Mouse (Mus musculus): ENCODE measurements at regions not wholly inside any gene's neighbourhood (a gene's known extent, or its start where the extent isn't known, plus 50 kb on each side); places are given as distances from the start of the nearest gene placed in this dataset.
A peak's percentile ranks its signal among the peaks of the same experiment; 100 is the strongest.
"Not testable (repeated sequence)": the region's sequence is repeated elsewhere in the genome, so short reads cannot be mapped to it uniquely, and the experiment has no call there.

- peak in 1 of 2 experiments; percentile 5 for DNase-seq (ENCODE audit: low spot score in 2 of 2)
Measured at GRCm38 (mm10) chr16:65629186-65629585, 66.7 kb upstream of the Chmp2b start.

DNA sequence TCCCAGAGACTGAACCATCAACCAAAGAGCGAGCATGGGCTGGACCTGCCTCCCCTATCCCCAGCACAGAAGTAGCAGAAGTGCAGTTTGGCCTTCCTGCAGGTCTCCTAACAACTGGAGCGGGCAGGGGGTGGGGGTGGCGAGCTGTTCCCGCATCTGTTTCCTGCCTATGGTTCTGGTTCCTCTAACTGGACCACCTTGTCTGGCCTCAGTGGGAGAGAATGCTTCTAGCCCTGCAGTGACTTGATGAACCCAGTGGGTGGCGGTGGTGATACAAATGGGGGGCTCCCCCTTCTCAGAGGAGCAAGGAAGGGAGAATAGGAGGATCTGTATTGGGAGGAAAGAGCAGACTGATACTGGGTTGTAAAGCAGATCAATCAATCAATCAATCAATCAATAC, 69.2 kb upstream of the Chmp2b start:
- DNase-seq (ENCODE audit: low spot score in 2 of 2), result no peak

DNA sequence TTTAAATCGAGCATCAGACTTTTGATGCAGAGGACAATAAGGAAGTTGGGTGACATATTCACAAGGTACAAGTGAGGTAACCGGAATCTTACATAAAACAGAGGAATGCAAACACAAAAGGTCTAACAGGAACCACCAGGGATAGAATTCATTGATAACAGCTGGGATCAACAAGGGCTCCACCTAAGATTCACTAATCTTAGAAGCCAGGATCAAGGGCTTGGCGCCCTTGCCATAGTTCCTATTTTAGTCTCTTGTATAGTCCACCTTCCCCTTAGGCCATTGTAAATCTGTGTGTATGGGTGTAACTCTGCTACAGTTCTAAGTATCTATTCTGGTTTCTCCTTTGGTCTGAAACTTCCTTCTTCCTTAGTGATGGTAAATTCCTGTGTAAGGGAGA, 84.2 kb upstream of the Chmp2b start:
- not testable (repeated sequence) for DNase-seq (ENCODE audit: low spot score in 2 of 2)

DNA sequence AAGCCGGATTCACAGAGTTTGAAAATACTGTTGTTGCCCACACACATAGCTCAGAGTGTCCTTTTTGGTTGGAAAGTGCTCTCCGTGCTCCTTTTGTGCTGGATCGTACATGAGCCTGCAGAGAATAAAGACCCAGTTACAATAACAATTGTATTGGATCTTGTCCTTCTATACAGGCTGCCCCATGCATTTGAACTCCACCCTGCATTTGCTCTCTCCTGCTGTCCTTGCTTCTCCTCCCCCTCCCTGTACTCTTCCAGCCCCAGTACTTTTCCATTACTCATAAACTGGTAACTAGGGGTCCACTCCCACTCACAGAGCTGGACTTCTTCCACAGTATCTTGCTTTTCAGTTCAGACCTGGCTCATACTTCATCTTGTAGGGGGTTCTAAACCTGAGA, 86.5 kb upstream of the Chmp2b start:
- no peak for DNase-seq (ENCODE audit: low spot score in 2 of 2)

GRCm38 (mm10) chr16:65655490-65655889, 93.0 kb upstream of the Chmp2b start:
- no peak for DNase-seq (ENCODE audit: low spot score in 2 of 2)

DNA sequence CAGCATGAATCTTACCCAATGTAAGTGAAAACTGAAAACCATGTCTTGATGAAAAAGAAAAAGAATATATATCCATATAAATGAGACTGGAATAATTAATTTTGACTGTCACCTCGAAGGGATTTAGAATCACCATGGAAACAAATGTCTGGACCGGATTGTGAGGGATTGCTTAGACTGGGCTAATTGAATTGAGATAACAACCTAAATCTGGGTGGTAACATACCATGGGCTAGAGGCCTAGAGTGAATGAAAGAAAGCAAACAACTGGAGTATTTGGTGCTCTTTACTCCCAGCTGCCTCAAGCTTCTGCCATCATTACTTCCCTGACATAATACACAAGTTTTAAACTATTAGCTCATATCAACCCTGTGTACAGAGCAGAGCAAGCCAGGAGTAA, 95.3 kb upstream of the Chmp2b start:
- no peak for DNase-seq (ENCODE audit: low spot score in 2 of 2)

GRCm38 (mm10) chr16:65664787-65665186, 102.3 kb upstream of the Chmp2b start:
- DNase-seq (ENCODE audit: low spot score in 2 of 2), result no peak

- DNase-seq (ENCODE audit: low spot score in 2 of 2), result no peak
Measured at GRCm38 (mm10) chr16:65672116-65672515, 109.6 kb upstream of the Chmp2b start.

- DNase-seq (ENCODE audit: low spot score in 2 of 2), result no peak
Measured at GRCm38 (mm10) chr16:65683089-65683488, 120.6 kb upstream of the Chmp2b start.

DNA sequence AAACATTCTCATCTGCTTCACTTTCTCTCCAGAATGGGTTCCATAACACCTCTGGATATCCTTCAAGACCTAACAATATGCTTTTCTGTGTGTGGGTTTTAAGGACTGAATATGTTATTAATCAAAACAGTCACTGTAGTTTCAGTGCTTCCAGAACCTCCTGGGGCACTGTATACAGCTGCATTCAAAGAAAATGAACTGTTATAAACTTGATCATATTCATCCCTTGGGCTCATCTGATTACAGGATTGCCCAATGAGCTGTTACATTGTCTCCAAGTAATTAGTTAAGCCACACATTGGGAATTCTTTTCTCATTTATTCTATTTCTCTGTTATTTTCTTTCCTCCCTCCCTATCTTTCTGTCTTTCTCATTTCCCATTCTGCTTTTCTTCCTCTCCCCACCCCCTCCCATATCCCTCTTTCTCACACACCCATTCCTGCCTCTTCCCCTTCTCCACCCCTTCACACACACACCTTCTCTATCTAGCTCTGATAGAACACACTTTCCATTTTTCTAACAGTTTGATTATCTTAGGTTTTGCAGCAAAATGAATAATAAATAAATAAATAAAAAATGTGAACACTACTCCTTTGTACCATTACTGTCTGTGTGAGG, 121.3 kb upstream of the Chmp2b start:
- DNase-seq (ENCODE audit: low spot score in 2 of 2), result no peak

GRCm38 (mm10) chr16:65693626-65694025, 121.4 kb upstream of the Vgll3 start:
- DNase-seq (ENCODE audit: low spot score in 2 of 2), result no peak

DNA sequence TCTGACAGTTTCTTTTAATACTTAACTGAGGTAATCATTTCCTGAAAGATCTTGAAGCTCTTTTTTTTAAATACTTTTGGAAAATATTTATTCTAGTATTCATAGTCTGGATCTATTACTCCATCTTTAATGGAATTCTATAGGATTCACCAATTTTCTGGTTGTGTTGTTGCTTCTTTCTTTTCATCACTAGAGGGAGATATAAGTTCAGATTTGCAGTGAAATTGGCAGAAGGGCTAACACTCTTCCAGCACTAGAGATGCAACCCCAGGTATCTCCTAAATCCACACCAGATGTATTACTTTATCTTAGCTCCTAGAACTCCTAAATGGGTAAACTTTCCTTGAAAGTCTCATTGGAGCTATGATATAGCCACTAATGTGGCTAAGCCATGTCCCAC, 99.4 kb upstream of the Vgll3 start:
- no peak for DNase-seq (ENCODE audit: low spot score in 2 of 2)

DNA sequence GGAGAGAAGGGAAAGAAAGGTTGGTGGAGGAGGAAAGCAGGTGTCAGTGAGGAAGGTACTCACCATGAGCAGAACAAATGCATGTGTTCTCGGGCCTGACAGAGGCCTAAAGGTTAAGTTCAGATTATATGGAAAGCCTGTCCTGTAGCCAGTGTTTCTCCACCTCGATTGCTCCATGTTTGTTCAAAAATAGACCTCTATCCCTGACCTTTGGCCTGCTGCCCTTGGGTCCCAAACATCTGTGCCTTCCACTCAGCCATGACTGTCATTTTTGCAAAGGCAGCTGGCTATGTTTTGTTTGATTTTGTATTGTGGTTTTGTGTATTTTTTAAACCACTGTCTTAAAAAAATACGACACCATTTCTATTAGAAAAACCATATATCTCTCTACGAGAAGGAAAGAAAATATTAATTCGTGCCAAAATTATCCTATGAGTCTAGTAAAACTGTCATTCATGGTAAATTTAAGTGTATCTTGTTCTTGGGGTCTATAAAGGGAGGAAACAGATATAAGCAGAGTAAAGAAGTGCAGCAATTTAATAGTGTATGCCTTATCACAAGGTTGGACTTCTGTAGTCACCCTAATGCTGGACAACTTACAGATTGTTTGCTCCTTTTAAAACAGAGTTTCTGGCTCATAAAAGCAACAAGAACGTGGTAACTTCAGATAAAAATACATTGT, 96.1 kb upstream of the Vgll3 start:
- DNase-seq (ENCODE audit: low spot score in 2 of 2), result no peak

DNA sequence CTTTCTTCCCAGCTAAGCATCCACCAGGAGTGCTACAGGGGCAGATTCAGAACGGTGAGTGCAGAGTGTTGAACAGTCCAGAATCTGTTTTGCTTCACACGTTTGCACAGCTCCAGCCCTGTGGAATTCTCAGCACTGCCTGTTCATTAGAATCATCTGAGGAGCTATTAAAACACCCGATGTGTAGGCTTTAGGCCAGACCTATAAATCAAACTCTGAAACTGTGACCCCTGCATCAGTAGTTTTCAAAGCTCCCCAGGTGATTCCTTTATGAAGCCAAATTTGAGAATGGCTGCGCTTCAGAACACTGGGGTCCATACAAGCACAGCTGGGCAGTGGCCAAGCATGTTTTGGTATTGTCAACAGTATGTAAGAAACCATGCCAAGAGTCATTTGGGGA, 94.1 kb upstream of the Vgll3 start:
- DNase-seq (ENCODE audit: low spot score in 2 of 2), result no peak

GRCm38 (mm10) chr16:65725559-65726269, 89.3 kb upstream of the Vgll3 start:
- DNase-seq (ENCODE audit: low spot score in 2 of 2), result no peak

- DNase-seq (ENCODE audit: low spot score in 2 of 2), result no peak
Measured at GRCm38 (mm10) chr16:65726289-65726688, 88.8 kb upstream of the Vgll3 start.

- no peak for DNase-seq (ENCODE audit: low spot score in 2 of 2)
Measured at GRCm38 (mm10) chr16:65729322-65729721, 85.7 kb upstream of the Vgll3 start.

GRCm38 (mm10) chr16:65739652-65740051, 75.4 kb upstream of the Vgll3 start:
- DNase-seq (ENCODE audit: low spot score in 2 of 2), result no peak

- DNase-seq (ENCODE audit: low spot score in 2 of 2), result no peak
Measured at GRCm38 (mm10) chr16:65742951-65743350, 72.1 kb upstream of the Vgll3 start.

- DNase-seq (ENCODE audit: low spot score in 2 of 2), result no peak
Measured at GRCm38 (mm10) chr16:65755667-65756066, 59.4 kb upstream of the Vgll3 start.

Measured in spleen, postnatal 14 days (tissue).